Mouse (Mus musculus) adrenal gland, postnatal 10 days (tissue): ENCODE measurements around the gene Mlkl. TPM values are rescaled to one million over a fixed set of nuclear protein-coding genes. Genes with fewer than 3 reads are reported as not detected.
"Not testable (repeated sequence)": the region's sequence is repeated elsewhere in the genome, so short reads cannot be mapped to it uniquely, and the experiment has no call there.

Experiments
- DNase-seq: peaks from one replicate; pipeline ENCODE4 v3.0.0; 2021; ENCODE audit warnings: mixed read lengths
- total RNA-seq, 2 experiments: library from RNA; stranded (reverse); gene quantifications; 2 replicates each; pipeline ENCODE4 v1.2.3; 2021

Mlkl gene
- total RNA-seq, 2 experiments from 2014 or later, result 10.5 to 11.1 TPM

- not testable (repeated sequence) for DNase-seq
Observed at GRCm38 (mm10) chr8:111313961-111314360, 24.0 kb downstream of the Mlkl start.

DNA sequence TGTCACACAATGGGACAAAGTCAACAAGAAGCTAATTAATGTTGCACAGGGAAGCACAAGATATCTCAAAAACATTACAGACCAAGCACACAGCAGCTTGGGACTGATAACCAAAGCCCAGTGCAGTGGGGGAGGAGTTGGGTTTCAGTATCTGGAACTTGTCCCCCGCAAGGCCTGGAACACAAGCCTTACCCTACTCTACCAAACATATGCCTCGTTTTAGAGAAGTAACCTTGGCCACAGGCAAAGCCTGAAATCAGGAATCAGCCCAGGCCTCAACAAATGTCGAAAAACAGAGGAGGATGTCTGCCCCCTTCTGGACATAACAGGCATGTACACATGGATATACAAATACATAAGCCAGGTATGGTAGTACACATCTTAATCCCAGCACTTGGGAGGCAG is 25.2 kb downstream of the Mlkl start:
- no peak for DNase-seq

- DNase-seq, result not testable (repeated sequence)
Observed at GRCm38 (mm10) chr8:111310006-111310405, 28.0 kb downstream of the Mlkl start.

GRCm38 (mm10) chr8:111305031-111305730 is 32.8 kb downstream of the Mlkl start:
- DNase-seq, result peak; percentile 65

- DNase-seq, result no peak
Observed at GRCm38 (mm10) chr8:111304359-111304758, 33.6 kb downstream of the Mlkl start.

- not testable (repeated sequence) for DNase-seq
Observed at GRCm38 (mm10) chr8:111303076-111303803, 34.7 kb downstream of the Mlkl start.

DNA sequence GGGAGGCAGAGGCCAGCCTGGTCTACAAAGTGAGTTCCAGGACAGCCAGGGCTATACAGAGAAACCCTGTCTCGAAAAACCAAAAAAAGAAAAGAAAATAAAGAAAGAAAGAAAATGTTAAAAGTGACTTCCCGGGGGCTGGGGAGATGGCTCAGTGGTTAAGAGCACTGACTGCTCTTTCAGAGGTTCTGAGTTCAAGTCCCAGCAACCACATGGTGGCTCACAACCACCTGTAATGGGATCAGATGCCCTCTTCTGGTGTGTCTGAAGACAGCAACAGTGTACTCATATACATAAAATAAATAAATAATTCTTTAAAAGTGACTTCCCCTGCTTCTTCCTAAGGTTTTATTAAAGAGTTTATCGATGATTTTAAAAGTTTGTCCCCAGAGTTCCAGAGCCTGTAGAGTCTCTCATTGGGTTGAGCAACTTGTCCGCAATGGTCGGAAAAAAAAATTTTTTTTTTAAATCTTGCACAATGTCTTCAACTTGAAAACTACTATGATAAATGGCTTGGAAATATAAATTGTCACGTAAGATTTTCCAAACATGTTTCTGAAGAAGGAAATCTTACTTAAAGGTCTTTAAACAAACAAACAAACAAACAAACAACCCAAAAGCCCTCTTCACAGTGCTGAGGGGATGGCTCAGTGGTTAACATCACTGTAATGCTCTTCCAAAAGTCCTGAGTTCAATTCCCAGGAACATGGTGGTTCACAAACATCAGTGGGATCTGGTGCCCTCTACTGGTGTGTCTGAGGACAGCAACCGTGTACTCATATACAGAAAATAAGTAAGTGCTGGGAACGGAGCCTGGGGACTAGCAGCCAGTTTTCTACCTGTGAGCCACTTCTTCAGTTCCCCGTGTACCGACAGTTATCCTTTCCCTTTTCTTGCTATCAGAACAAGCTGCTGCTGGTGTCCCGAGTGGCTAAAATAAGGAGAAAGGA is 37.1 kb downstream of the Mlkl start:
- DNase-seq, result no peak

- peak; percentile 97 for DNase-seq
Observed at GRCm38 (mm10) chr8:111299821-111300568, 38.0 kb downstream of the Mlkl start, which contains the start of gene Rfwd3. Gene Rfwd3, minus strand, starts transcription at chr8:111300222.

DNA sequence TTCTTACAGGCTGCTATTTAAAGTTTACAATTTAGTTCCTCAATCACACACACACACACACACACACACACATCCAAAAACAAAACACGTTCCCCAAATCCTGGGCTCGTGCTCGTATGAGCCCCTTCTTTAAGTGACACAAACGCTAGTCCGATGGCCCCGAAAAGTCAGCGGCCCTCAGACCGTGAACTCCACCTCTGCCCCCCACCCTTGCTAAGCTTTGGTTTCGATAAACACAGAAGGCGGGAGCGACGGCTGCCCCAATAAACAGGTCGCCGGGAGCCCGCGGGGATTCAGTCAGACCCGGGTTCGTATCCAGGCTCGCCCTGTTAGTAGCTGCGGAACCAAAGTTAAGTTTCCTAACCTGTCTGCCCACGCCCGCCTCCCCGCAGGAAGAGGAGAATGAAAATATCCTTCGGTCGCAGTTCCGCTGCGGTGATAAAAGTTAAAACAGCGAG is 38.6 kb downstream of the Mlkl start:
- peak; percentile 73 for DNase-seq

GRCm38 (mm10) chr8:111298011-111298410 is 40.0 kb downstream of the Mlkl start:
- DNase-seq, result no peak

- DNase-seq, result peak; percentile 77
Observed at GRCm38 (mm10) chr8:111291733-111292132, 46.2 kb downstream of the Mlkl start.

- DNase-seq, result no peak
Observed at GRCm38 (mm10) chr8:111290586-111290985, 47.4 kb downstream of the Mlkl start.

- DNase-seq, result no peak
Observed at GRCm38 (mm10) chr8:111285603-111286002, 52.4 kb downstream of the Mlkl start.

DNA sequence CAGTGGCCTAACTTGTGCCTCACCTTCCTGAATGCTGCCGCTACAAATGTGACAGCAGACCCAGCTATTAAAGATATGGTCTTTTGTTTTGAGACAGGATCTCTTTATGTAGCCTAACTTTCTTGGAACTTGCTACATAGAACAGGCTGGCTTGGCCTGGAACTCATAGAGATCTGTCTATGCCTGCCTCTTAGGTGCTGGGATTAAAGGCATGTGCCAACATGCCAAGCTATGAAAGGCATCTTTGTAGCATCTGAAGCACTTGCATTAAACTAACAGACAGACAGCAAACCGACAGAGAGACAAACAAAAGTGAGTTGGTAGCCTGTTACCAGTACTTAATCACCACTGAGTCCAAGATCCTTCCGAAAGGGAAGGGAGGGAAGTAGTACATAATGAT is 55.9 kb downstream of the Mlkl start:
- no peak for DNase-seq

- no peak for DNase-seq
Observed at GRCm38 (mm10) chr8:111268277-111268676, 69.7 kb downstream of the Mlkl start.

- not testable (repeated sequence) for DNase-seq
Observed at GRCm38 (mm10) chr8:111266161-111266560, 71.8 kb downstream of the Mlkl start.

DNA sequence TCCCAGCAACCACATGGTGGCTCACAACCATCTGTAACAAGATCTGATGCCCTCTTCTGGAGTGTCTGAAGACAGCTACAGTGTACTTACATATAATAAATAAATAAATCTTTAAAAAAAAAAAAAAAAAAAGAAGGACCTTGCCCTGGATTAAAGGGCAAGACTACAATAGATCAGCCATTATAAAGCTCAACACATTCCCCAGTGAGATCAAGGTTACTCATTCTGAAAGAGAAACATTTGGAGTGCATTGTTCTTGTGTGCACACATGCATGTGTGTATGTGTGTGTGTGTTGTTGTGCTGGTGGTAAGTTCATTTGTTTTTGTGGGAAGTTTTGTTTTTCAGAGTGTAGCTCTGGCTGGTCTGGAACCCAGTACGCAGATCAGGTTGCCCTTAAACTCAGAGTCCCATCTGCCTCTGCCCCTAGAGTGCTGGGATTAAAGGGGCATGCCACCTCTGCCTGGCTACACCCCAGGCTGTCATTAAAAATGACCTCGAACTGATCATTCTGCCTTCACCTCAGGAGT is 73.2 kb downstream of the Mlkl start:
- DNase-seq, result no peak

DNA sequence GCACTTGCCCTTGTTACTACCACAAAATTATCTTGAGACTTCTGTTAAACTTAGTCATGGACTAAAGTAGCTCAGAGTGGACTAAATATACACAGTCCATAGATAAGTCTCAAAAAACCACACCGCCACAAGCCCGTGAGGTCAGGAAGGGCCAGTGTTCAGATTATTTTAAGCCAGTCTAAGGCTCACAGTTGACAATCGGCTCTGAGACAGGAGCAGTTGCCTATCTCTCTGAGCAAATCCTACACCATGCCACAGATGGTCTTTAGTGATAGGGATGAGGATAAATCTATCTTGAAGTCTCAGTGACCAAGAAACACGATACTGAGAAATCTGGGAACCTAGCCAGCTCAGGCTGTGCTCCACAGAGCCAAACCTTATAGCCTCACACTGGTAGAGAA is 76.0 kb downstream of the Mlkl start:
- DNase-seq, result no peak
